Mouse (Mus musculus): ENCODE measurements around the gene Birc7.

The Birc7 gene

GRCm38 (mm10) chr2:180928723-180929122 is at the start of gene Birc7:
Gene Birc7, plus strand, starts transcription at chr2:180929023.
- no peak for DNase-seq (ENCODE audit: low read depth)

GRCm38 (mm10) chr2:180879365-180880067 is 49.3 kb upstream of the Birc7 start:
- DNase-seq (ENCODE audit: low read depth), result no peak

GRCm38 (mm10) chr2:180881281-180881680 is 47.5 kb upstream of the Birc7 start:
- no peak for DNase-seq (ENCODE audit: low read depth)

GRCm38 (mm10) chr2:180885270-180885669 is 43.6 kb upstream of the Birc7 start:
- no peak for DNase-seq (ENCODE audit: low read depth)

- DNase-seq (ENCODE audit: low read depth), result no peak
Observed at GRCm38 (mm10) chr2:180889271-180889920, 39.4 kb upstream of the Birc7 start.

- DNase-seq (ENCODE audit: low read depth), result no peak
Observed at GRCm38 (mm10) chr2:180889921-180890280, 38.9 kb upstream of the Birc7 start.

- DNase-seq (ENCODE audit: low read depth), result no peak
Observed at GRCm38 (mm10) chr2:180890422-180891074, 38.3 kb upstream of the Birc7 start.

GRCm38 (mm10) chr2:180891075-180891834 is 37.6 kb upstream of the Birc7 start:
- DNase-seq (ENCODE audit: low read depth), result no peak

- no peak for DNase-seq (ENCODE audit: low read depth)
Observed at GRCm38 (mm10) chr2:180891835-180892323, 36.9 kb upstream of the Birc7 start.

GRCm38 (mm10) chr2:180892841-180893521 is 35.8 kb upstream of the Birc7 start:
- DNase-seq (ENCODE audit: low read depth), result no peak

- DNase-seq (ENCODE audit: low read depth), result no peak
Observed at GRCm38 (mm10) chr2:180893537-180894028, 35.2 kb upstream of the Birc7 start.

- DNase-seq (ENCODE audit: low read depth), result no peak
Observed at GRCm38 (mm10) chr2:180894029-180894623, 34.7 kb upstream of the Birc7 start.

- DNase-seq (ENCODE audit: low read depth), result peak; percentile 63
Observed at GRCm38 (mm10) chr2:180894734-180895133, 34.1 kb upstream of the Birc7 start.

GRCm38 (mm10) chr2:180895321-180895720 is 33.5 kb upstream of the Birc7 start:
- DNase-seq (ENCODE audit: low read depth), result no peak

GRCm38 (mm10) chr2:180895837-180896525 is 32.8 kb upstream of the Birc7 start:
- DNase-seq (ENCODE audit: low read depth), result no peak

GRCm38 (mm10) chr2:180896819-180897625 is 31.8 kb upstream of the Birc7 start:
- DNase-seq (ENCODE audit: low read depth), result no peak

GRCm38 (mm10) chr2:180897857-180898256 is 31.0 kb upstream of the Birc7 start:
- DNase-seq (ENCODE audit: low read depth), result no peak

- DNase-seq (ENCODE audit: low read depth), result no peak
Observed at GRCm38 (mm10) chr2:180902086-180902485, 26.7 kb upstream of the Birc7 start.

- DNase-seq (ENCODE audit: low read depth), result no peak
Observed at GRCm38 (mm10) chr2:180904435-180905208, 24.2 kb upstream of the Birc7 start.

All from c-Kit-positive CD71-positive TER-119-negative erythroid progenitor cells, embryonic 14.5 days (primary cell).